Mouse (Mus musculus): Measurements from ENCODE around the gene Olfr1426.
"Not testable (repeated sequence)": the region's sequence is repeated elsewhere in the genome, so short reads cannot be mapped to it uniquely, and the experiment has no call there.

The Olfr1426 gene

DNA sequence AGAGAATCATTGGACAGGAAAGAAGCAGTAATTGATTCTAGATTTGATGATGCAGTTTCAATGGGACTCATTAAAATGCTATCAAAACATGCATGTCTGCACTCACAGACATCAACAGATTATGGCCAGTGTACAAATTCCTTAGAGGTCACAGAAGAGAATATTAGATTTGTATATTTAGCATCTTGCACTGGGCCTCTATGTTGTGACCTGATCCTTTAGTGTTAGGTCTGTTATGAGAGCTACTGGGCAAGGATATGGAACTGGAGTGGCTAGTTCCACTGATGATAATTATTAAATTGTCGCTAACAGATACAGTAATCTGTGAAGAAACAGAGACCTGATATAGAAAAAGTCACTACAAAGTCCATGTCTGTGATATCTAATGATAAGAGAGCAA, at the start of gene Olfr1426:
Gene Olfr1426, minus strand, starts transcription at position 101 of the 400 bp plus-strand sequence.
- DNase-seq (ENCODE audit: low spot score), result no peak

DNA sequence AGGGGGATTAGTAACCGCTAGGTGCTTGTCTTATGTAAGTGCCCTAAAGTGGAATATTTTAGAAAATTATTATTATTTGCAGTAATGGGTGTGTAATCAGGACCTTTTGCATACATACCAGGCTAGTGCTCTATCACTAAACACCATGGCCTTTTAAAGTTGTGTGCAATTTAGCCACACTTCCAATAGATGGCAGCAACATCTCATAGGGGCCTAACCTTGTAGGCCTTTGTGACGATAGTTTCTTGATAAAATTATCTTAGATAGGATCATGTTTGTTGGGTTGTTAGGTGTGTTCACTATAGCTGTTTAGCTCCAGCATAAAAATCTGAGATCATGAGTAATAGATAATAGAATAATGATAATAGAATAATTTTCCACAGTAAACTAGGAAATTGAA, 42.5 kb upstream of the Olfr1426 start:
- DNase-seq (ENCODE audit: low spot score), result peak; percentile 67

DNA sequence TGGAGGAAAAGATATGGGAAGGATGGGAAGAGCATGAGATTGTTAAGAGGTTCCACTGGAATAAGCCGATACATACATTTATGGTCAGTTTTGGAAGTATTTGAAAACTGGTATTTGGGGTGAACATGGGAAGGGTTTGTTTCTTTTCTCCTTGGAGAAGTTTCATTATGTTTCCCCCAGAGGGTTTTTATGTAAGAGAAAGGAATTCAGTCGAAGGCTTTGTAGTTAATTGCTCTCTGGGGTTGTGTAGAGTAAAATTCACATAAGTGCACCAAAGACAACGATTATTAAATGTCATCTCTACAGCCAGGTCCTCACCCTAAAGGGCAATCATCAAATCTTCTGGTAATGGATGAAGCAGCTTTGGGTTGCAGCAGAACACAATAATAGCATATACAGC, 31.3 kb upstream of the Olfr1426 start, which contains the start of gene Olfr76:
Gene Olfr76, minus strand, starts transcription at position 101 of the 400 bp plus-strand sequence.
- no peak for DNase-seq (ENCODE audit: low spot score)

- no peak for DNase-seq (ENCODE audit: low spot score)
Measured at GRCm38 (mm10) chr19:12116464-12116863, 24.7 kb upstream of the Olfr1426 start.

- no peak for DNase-seq (ENCODE audit: low spot score)
Measured at GRCm38 (mm10) chr19:12115797-12116196, 24.0 kb upstream of the Olfr1426 start, which contains the start of gene Olfr1428. Gene Olfr1428, minus strand, starts transcription at chr19:12115897.

DNA sequence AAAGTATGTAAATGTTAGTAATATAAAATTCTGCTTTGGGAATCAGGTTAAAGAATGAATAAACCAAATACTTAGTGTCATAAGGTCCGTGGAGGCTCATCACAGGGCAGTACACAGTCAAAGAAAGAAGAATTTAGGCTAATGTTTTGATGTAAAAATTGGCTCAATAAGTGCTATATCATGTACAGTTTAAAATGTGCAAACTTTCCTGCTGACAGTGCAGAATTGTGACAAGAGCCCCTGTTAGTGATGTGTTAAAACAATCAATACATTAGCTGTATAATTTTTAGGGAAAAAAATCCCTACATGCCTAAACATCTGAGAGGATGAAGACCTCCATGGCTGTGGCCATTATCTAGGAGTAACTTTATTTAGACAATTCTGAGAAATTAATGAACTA, 22.0 kb upstream of the Olfr1426 start:
- no peak for DNase-seq (ENCODE audit: low spot score)

- DNase-seq (ENCODE audit: low spot score), result no peak
Measured at GRCm38 (mm10) chr19:12104541-12104940, 12.7 kb upstream of the Olfr1426 start.

DNA sequence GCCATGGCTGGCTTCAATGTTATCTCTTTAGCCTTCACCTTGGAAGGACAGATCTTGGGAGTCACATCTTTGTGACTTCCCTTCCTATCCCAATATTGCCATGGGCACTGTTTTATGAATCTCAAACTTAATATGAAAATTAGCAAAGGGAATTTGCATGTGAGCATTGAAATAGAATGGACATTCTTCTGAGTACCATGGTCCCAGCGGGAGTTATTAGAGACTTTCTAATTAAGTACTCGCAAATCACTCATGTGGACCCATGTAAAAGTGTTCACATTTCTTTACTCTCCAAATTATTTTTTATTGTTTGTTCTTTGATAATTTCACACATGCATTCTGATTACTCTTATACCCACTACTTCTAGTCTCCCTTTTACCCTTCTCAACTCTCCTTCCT, 11.4 kb upstream of the Olfr1426 start, which contains the start of gene Olfr1427:
Gene Olfr1427, minus strand, starts transcription at position 101 of the 400 bp plus-strand sequence.
- DNase-seq (ENCODE audit: low spot score), result no peak

GRCm38 (mm10) chr19:12077631-12078030, 14.2 kb downstream of the Olfr1426 start, which contains the start of gene Olfr1425:
Gene Olfr1425, minus strand, starts transcription at chr19:12077731.
- DNase-seq (ENCODE audit: low spot score), result not testable (repeated sequence)

- not testable (repeated sequence) for DNase-seq (ENCODE audit: low spot score)
Measured at GRCm38 (mm10) chr19:12069546-12069945, 22.3 kb downstream of the Olfr1426 start.

DNA sequence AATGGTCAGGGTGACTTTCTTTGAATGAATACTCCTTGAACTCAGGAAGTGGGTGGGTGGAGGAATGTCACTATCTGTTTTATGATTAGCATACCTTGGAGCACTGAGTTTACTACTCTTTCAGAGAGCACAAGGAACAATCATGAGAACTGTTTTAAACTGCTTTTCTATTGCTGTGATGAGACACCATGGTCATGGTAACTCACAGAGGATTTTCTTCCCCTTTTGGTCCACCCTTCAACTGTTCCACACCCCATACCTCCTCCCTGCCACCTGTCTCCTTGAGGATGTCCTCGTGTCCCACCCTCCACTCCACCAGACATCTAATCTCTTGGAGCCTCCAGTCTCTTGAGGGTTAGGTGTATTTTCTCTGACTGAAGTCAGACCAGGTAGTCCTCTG, 24.0 kb downstream of the Olfr1426 start:
- DNase-seq (ENCODE audit: low spot score), result not testable (repeated sequence)

DNA sequence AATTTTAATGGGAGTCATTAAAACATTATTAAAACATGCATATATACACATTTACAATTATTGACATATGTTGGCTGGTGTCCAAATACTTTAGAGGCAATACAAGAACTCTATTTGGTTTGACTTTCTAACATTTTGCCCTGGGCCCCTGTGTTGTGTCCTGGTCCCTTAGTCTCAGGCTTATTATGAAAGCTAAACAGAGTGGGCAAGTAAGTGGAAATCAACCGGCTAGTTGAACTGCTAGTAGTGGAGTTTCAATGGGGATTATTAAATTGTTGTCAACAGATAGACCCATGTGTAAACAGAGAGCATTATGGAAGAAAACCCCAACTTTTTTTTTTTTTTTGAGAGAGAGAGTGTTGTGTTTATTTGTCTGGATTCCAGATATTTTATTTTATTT, 29.2 kb downstream of the Olfr1426 start, which contains the start of gene Olfr1424:
Gene Olfr1424, minus strand, starts transcription at position 101 of the 400 bp plus-strand sequence.
- not testable (repeated sequence) for DNase-seq (ENCODE audit: low spot score)

DNA sequence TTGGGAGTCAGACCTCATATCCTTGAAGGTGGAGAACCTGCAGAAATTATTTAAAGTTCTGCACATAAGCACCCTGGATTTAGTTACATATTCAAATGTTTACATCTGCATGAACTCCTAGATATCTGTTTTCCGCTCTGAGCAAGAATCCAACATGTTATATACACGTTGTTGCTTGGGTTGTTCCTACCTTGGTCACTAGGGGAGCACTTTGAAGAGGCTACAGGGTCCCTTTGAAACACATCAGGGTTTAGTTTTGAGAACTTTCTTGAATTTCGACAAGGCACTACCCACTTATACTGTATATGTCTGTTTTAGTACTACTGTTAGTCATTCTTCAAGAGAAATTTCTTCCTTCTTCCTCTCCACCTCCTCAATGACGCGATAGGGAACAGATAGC, 48.6 kb downstream of the Olfr1426 start:
- DNase-seq (ENCODE audit: low spot score), result no peak

- DNase-seq (ENCODE audit: low spot score), result no peak
Measured at GRCm38 (mm10) chr19:12041217-12041616, 50.6 kb downstream of the Olfr1426 start, which contains the start of gene Olfr1423. Gene Olfr1423, minus strand, starts transcription at chr19:12041317.

DNA sequence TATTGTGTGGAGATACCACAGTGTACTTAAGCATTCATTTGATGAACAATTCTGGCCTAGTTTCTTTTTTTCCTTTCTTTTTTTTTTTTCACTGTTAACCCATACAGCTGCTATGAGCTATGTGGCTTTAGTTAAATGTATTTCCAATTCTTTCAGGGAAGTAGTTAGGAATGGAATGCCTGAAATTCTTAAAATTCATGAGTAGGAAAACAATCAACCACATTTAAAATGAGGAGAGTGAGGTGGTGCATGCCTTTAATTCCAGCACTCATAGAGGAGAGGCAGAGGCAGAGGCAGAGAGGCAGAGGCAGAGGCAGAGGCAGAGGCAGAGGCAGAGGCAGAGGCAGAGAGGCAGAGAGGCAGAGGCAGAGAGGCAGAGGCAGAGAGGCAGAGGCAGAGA, 54.1 kb downstream of the Olfr1426 start:
- no peak for DNase-seq (ENCODE audit: low spot score)
